Mouse (Mus musculus) right cerebral cortex, adult 2 months (tissue): ENCODE results near the gene Adh6a.

ENCODE experiments used
- DNase-seq, 2 experiments: peaks; one replicate each; pipeline ENCODE4 v3.0.0; 2021 to 2022; ENCODE audit warnings: low spot score in 2 of 2

Adh6a gene

DNA sequence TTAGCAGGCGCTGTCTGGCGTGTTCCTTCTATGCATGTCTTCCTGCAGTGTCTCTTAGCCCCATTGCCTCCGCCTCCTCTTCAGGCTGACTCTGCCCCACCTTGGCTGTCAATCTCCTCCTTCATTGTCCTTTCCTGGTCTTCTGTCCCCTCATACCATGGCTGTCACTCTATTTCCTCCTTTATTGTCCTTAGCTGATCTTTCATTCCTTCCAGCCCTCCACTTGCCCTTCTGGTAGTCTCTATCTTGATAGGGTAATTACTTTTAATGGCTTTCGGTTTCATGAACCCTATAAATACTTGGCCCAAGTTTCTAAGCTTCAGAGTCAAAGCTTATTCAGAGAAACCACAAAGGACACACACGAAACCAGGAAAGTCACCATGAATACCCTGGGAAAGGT, at the start of gene Adh6a:
Adh6a (plus strand) TSS at position 322 of the 400 bp plus-strand sequence.
- no peak for DNase-seq

DNA sequence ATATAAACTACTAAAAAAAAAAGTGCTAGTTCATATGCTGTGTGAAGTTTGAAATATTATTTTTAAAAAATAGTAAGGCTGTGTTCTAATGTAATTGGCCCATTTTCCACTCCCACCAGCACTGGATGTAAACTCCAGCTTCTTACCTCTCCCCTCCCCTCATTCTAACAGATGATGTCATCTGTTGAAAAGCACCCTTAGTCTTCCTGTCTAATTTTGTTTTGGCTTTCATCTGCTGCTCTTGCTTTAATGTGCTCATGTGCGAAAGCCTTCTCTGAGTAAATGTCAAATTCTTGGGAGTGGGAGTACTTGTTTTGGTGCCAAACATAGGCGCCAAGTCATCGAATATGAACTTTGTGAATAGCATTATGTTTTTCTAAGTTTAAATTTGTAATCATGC, 48.4 kb upstream of the Adh6a start:
- DNase-seq = peak; percentile 4 to 17

DNA sequence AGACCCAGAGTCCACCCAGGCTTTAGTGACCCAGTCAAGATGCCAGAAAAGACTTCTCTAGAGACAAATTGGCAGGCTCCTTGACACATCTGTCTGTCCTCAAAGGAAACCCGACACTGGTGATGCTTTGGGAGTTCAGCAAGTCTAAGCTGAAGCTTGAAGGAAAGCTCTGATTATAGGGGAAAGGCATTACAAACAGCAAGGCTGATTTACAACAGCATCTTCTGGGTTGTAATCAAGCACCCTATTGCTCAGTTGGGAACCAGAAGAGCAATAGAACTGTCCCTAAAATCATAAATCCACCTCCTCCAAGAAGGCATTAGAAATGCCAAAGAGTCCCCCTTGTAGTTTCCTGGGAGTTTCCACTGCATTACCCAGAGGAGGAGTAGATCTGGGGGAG, 42.6 kb upstream of the Adh6a start:
- no peak for DNase-seq

DNA sequence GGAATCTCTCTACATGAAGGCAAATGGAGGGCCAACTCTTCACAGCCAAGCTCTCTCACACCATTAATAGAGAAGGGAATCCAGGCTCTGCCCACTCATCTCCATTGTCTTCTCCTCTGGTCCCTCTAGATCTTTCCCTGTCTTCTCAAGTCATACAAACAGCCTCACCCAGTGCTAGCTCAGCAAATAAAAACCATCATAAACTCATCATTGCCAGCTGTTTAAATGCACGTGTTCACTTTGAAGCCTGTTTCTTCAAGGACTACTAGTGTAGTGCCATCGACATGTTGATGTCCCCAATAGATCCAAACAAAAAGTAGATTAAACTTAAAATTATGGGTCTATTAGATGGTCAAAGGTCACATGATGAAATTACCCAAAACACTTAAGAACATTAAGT, 41.8 kb upstream of the Adh6a start:
- no peak for DNase-seq

DNA sequence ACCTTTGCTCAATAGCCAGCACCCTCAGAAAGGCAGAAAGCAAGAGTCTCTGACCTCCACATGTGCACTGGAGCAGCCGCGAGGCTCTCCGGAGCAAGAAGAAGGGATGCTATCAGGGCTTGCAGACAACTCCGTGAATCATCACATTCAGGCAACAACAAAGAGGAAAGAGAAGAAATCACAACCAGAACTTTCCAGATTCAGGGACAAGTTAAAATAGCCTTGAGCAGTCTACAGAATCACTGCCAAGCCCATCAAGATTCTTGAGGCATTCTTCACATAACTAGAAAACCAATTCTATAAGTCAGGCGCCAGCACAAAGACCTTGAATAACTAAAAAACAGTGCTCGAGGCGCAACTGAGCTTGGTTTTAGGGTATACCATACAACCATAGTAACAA, 40.0 kb upstream of the Adh6a start:
- no peak for DNase-seq

- DNase-seq = no peak
These were observed 38.0 kb upstream of the Adh6a start for GRCm38 (mm10) chr3:138275100-138275499.

DNA sequence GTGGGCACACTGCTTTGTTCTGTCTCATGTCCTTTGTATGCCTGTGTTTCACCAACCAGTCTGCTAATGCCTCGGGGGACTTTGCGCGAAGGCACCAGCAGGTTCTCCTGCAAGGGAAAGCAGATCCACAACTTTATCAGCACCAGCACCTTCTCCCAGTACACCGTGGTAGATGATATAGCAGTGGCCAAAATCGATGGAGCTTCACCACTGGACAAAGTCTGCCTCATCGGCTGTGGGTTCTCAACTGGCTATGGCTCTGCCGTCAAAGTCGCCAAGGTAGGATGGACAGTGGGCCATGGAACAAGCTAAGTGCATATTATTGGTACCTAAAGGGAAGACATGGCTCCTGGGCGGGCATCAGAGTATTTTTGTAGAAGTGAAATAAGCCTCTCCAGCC, 30.5 kb upstream of the Adh6a start:
- no peak for DNase-seq

DNA sequence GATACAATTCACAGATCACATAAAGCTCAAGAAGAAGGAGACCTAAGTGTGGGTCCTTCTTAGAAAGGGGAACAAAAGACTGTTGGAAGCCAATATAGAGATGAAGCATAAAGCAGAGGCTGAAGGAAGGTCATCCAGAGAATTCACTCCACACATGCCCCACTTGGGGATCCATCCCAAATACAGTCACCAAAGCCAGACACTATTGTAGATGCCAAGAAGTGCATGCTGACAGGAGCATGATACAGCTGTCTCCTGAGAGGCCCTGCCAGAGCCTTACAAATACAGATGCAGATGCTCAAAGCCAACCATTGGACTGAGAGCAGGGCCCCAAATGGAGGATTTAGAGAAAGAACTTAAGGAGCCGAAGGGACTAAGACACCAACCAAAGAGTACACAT, 29.3 kb upstream of the Adh6a start:
- DNase-seq = no peak

GRCm38 (mm10) chr3:138285986-138286385, 27.1 kb upstream of the Adh6a start:
- DNase-seq = no peak

- DNase-seq = no peak
These were observed 25.4 kb upstream of the Adh6a start for GRCm38 (mm10) chr3:138287686-138288085.

- DNase-seq = no peak
These were observed 22.4 kb upstream of the Adh6a start for GRCm38 (mm10) chr3:138290672-138291071.

- no peak for DNase-seq
These were observed 21.5 kb upstream of the Adh6a start for GRCm38 (mm10) chr3:138291529-138292117.

DNA sequence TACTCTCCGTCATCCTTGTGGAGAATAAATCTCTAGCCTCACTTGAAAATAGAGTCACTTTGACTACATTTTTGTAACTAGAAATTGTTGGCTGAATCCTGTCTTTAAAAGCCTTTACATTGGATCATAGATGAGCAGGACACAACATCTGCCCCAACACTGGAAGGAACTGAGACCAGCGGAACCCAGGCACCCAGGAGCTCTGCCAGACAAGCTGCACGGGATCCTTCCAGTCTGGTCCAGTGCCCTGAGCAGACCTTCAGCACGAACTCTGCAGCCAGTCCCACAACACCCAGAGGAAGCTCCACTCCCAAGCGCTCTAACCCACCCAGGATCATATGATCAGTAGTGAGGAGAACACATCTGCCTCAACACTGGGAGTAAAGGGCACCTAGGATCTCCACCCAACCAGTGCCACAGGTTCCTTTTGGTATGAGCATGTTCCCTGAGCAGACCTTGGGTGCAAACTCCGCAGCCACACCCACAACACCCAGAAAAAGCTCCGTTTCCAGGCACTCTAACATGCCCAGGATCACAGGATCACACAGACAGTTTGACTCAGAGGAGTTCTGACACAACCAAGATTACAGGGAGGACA, 19.7 kb upstream of the Adh6a start:
- DNase-seq = no peak

GRCm38 (mm10) chr3:138300130-138300529, 13.0 kb upstream of the Adh6a start:
- DNase-seq = no peak

DNA sequence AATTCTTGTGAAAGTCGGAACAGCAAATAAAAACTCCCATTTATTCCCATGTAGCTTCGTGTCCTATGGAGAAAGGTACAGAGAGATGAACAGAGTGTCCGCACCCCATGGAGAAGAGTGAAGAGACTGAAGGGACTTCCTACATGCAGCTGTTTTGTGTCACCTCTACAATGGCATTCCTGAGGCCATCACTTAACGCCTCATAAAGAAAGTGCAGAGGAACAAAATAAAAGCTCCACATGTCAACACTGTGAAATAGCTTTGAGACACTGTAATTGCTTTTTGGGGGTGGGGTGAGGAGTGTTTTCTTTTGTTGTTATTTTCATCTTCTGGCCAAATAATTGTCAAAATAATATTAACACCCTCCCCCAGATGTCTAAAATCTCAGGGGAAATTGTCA, 10.4 kb upstream of the Adh6a start:
- DNase-seq = no peak

- DNase-seq = no peak
These were observed 9.2 kb upstream of the Adh6a start for GRCm38 (mm10) chr3:138303771-138304488.

DNA sequence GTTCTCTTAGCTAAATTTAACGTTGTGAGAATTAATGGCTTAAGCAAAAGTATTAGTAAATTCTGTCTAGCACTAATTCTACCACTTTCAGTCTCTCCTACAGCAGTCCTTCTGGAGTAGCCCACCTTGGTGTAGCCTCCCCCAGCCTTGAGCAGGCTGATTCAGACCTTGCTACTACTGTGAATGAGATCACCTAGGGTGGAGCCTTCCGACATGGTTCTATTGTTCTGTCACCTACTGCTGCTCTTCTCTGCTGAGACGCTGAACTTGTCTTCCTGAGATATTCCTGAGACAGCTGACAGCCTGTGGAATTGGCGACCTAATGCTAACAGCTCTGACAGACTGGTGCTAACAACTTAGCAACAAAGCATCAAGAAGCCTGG, 8.6 kb upstream of the Adh6a start:
- no peak for DNase-seq

DNA sequence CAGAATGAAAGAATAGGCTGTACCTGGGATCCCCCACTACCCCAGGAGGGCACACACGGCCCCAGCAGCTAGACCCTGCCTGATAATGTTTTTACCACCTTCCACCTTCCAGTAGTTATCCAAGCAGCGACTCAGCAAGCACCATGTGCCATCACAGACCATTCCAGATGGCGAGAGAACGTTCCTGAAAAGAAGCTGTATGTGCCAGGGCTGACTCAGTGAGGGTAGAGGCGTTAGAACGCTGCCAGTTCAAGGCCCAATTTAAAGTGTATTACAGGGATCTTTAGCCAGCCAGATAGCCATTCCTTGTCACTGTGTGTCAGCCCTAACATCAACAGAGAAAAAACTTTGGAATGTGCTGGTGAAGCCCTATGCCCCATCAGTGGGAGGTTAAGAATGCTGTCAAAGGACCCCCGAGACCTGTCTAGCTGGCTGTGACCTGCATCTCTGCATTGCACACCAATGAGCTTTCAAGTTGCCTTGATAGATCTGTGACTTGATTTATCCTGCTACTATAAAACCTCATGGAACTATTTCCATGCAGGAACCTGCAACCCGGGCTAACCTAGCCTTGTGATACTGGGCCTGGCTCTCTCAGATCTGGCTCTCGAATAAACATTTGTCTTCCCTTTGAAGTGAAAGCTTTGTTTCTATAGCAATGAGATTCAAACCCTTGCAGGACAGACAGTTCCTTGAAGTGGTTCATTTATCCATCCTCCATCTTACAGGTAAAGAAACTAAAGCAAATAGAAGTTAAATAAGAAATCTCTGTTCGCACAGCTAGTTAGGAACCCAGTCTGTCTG, 7.4 kb upstream of the Adh6a start:
- no peak for DNase-seq

DNA sequence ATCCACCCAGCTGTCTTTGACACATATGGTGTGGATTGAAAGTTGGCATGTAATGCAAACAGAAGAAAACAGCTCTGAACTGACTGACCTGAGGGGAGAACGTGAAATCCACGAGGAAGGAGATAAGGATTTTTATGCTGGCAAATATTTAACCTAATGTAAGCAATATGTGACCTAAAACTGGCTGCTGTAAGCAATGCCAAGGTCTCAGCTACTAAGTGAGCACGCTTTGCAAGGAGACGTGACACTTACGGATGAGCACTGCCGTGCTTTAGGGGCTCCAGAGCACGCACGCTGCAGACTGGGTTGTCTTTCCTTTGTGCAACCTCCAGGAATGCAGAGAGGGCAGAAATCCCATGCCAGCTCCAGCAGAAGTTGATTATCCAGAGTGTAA, 6.8 kb upstream of the Adh6a start:
- no peak for DNase-seq

- DNase-seq = no peak
These were observed 3.2 kb upstream of the Adh6a start for GRCm38 (mm10) chr3:138309910-138310309.

- no peak for DNase-seq
These were observed 2.1 kb upstream of the Adh6a start for GRCm38 (mm10) chr3:138311015-138311414.

DNA sequence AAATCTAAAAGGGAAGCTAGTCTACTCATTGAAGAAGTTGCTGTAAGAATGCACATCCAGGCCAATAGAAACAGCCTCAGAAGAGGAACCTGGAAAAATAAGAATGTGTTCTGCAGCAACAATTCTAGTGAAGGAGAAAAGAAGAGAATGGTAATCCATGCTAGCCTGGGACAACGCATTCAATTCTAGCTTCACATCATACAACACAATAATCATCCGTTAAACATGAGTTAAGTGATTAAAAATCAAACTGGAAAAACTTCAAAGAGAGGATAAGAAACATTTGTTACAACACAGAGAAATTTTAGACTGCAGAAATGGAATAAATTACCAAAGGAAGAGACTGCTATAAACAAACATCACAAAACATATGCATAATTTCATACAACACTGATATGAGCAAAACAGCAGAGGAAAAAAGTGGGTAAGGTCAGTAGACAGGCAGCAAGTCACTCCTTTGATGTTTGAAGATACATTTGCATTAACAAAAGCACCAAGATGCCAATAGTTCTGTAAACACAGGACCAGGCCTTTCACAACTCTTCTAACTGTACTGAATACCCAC, 3.9 kb downstream of the Adh6a start:
- no peak for DNase-seq
